ENCODE assay signal across 12 mouse cellular contexts in the genomic region with DNA sequence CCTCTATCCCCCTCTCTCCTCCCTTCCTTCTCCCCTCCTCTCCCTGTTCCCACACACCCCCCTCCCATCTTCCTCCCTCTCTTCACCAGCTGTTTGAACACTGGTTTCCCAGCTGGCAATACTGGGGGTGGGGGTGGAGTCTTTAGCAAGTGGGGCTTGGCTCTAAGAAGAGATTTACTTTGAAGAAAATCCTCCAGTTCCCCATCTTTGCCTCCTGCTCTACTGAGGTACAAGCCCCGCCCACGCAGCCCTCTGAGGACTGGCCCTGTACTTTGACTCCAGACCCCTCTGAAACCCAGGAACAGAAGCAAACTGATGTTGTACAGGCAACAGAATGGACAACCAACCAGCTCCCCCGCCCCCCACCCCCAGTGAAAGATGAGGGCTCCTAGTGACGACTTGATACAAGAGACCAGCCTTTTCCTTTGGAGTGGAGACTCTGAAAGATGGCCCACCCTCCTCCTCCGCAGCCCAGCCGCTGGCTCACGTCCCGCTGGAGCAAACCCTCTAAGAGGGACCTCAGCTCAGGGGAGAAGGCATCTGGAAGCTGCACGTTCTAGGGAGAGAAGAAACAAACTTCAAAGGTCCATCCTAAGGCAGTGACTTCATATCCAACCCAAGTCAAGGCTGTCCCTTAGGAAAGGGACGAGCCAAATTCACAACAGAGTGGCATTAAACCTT. TPM values are rescaled to one million over a fixed set of nuclear protein-coding genes. Genes with fewer than 3 reads are reported as not detected.
DNase-seq lines count a peak whose midpoint lies in the region; ATAC-seq and TF ChIP-seq lines count a peak whose summit lies in the region.
"Had no signal": no experiment of that assay in that cellular context is flagged by ENCODE, and none has a peak within 500 bp of the region (broad histone marks: within the 10 kb centered on the region; RNA-seq: fewer than 3 reads in every experiment).

No protein-coding gene starts in this region.

- peak overlapping the region; percentile 45; the same call in 1 of the 2 replicates for H3K27ac ChIP-seq in kidney, embryonic 15.5 days
- H3K27ac ChIP-seq in kidney, adult 2 months (ENCODE audit: insufficient read depth, low read depth, low read length): no peak overlapping the region
- no peak overlapping the region for H3K27ac ChIP-seq in lung, postnatal 0 days (ENCODE audit: low read length)
- H3K27ac ChIP-seq in embryonic facial prominence, embryonic 15.5 days (replicated peaks): 0 out of 2 replicates have a peak overlapping the region, but pooled peaks have one; percentile 28
- no peak overlapping the region for H3K27ac ChIP-seq in stomach, postnatal 0 days (replicated peaks)
- H3K27ac ChIP-seq: limb, embryonic 13.5 days had no signal

- 0 out of 2 replicates have a peak, but pooled peaks cover 4% of the 10 kb centered on the region for H3K36me3 ChIP-seq in kidney, embryonic 15.5 days
- H3K36me3 ChIP-seq in kidney, adult 2 months (ENCODE audit: control insufficient read depth, insufficient read depth, low read length): no peaks in the 10 kb centered on the region
- H3K36me3 ChIP-seq in lung, postnatal 0 days (ENCODE audit: insufficient read depth, low read length): no peaks in the 10 kb centered on the region; the same call in 1 of the 2 replicates
- no peaks in the 10 kb centered on the region for H3K36me3 ChIP-seq in embryonic facial prominence, embryonic 15.5 days
- peaks cover 2% of the 10 kb centered on the region for H3K36me3 ChIP-seq in stomach, postnatal 0 days (ENCODE audit: control insufficient read depth, insufficient read depth, low read length)

- no peak for TF ChIP-seq CTCF in kidney, adult 2 months (conservative IDR thresholded peaks at IDR 0.05; ENCODE audit: insufficient read depth, insufficient read length, low read depth, low read length)
- no peak for TF ChIP-seq CTCF in lung, postnatal 0 days (IDR thresholded peaks at IDR 0.05)
- TF ChIP-seq CTCF in stomach, postnatal 0 days (IDR thresholded peaks at IDR 0.05; ENCODE audit: low read depth): no peak

- WGBS in kidney, embryonic 15.5 days: 38% methylated on average over 10 of the region's 10 CpGs
- WGBS in kidney, adult 2 months: 46% methylated on average over 10 of the region's 10 CpGs
- WGBS in lung, postnatal 0 days: 40% methylated on average over 10 of the region's 10 CpGs
- 26% methylated on average over 10 of the region's 10 CpGs for WGBS in embryonic facial prominence, embryonic 15.5 days
- WGBS in stomach, postnatal 0 days: 32% methylated on average over 10 of the region's 10 CpGs

- H3K4me3 ChIP-seq in kidney, embryonic 15.5 days (replicated peaks): no peak overlapping the region
- H3K4me3 ChIP-seq in kidney, adult 2 months (ENCODE audit: insufficient read depth, low read depth, low read length): no peak overlapping the region
- no peak overlapping the region for H3K4me3 ChIP-seq in lung, postnatal 0 days (ENCODE audit: low read depth, low read length)
- no peak overlapping the region for H3K4me3 ChIP-seq in embryonic facial prominence, embryonic 15.5 days (replicated peaks)
- H3K4me3 ChIP-seq in stomach, postnatal 0 days (ENCODE audit: low read depth, low read length): no peak overlapping the region
- H3K4me3 ChIP-seq: hindbrain, embryonic 15.5 days; limb, embryonic 13.5 days had no signal

- H3K9ac ChIP-seq in kidney, embryonic 15.5 days: no peak overlapping the region
- H3K9ac ChIP-seq in lung, postnatal 0 days (replicated peaks; ENCODE audit: low read depth): no peak overlapping the region
- no peak overlapping the region for H3K9ac ChIP-seq in embryonic facial prominence, embryonic 15.5 days
- H3K9ac ChIP-seq in stomach, postnatal 0 days (ENCODE audit: low read length): no peak overlapping the region
- H3K9ac ChIP-seq: limb, embryonic 13.5 days had no signal

- no peak for TF ChIP-seq POLR2A in kidney, adult 2 months (IDR thresholded peaks at IDR 0.05; ENCODE audit: low read depth, low read length)

- DNase-seq in kidney, adult 2 months: no peak
- DNase-seq in lung, postnatal 0 days (ENCODE audit: low spot score): peak; percentile 15
- no peak for DNase-seq in lung, adult 18-20 months
- no peak for DNase-seq in stomach, postnatal 0 days (ENCODE audit: low spot score)
- DNase-seq in urinary bladder, postnatal 36 days (ENCODE audit: low spot score in 2 of 2): no peak
- DNase-seq: layer of hippocampus, postnatal 36 days; thymus, postnatal 14 days had no signal

- no peaks in the 10 kb centered on the region for H3K9me3 ChIP-seq in kidney, embryonic 15.5 days (replicated peaks)
- H3K9me3 ChIP-seq in lung, postnatal 0 days (ENCODE audit: low read length): no peaks in the 10 kb centered on the region
- no peaks in the 10 kb centered on the region for H3K9me3 ChIP-seq in embryonic facial prominence, embryonic 15.5 days (replicated peaks)
- H3K9me3 ChIP-seq in stomach, postnatal 0 days (ENCODE audit: control insufficient read depth, low read length): no peaks in the 10 kb centered on the region
- H3K9me3 ChIP-seq: hindbrain, embryonic 15.5 days; limb, embryonic 13.5 days had no signal

- ATAC-seq in kidney, embryonic 15.5 days (replicated peaks; ENCODE audit: low FRiP score): 0 out of 2 replicates have a peak, but pooled peaks have one; percentile 43
- peak; percentile 16; the same call in 1 of the 2 replicates for ATAC-seq in lung, postnatal 0 days
- ATAC-seq in embryonic facial prominence, embryonic 15.5 days (ENCODE audit: insufficient number of reproducible peaks, low FRiP score, low TSS enrichment, low read depth): no peak
- peak; percentile 34; the same call in 1 of the 2 replicates for ATAC-seq in stomach, postnatal 0 days (ENCODE audit: low FRiP score, low TSS enrichment)
- ATAC-seq: CD4-positive, CD25-positive, alpha-beta regulatory T cell, adult 4 months had no signal

- TF ChIP-seq EP300 in lung, postnatal 0 days (IDR thresholded peaks at IDR 0.05): no peak
- no peak for TF ChIP-seq EP300 in stomach, postnatal 0 days (optimal IDR thresholded peaks at IDR 0.05)

- no peaks in the 10 kb centered on the region for H3K27me3 ChIP-seq in kidney, embryonic 15.5 days
- H3K27me3 ChIP-seq in kidney, adult 2 months (replicated peaks; ENCODE audit: control insufficient read depth, insufficient read depth, low read length): no peaks in the 10 kb centered on the region
- no peaks in the 10 kb centered on the region for H3K27me3 ChIP-seq in lung, postnatal 0 days (replicated peaks; ENCODE audit: insufficient read depth, low read length)
- no peaks in the 10 kb centered on the region for H3K27me3 ChIP-seq in embryonic facial prominence, embryonic 15.5 days
- no peaks in the 10 kb centered on the region for H3K27me3 ChIP-seq in stomach, postnatal 0 days (ENCODE audit: control insufficient read depth, insufficient read depth, low read length)
- H3K27me3 ChIP-seq: hindbrain, embryonic 15.5 days; limb, embryonic 13.5 days had no signal

- peaks cover 10% of the 10 kb centered on the region for H3K4me1 ChIP-seq in kidney, embryonic 15.5 days
- H3K4me1 ChIP-seq in kidney, adult 2 months (ENCODE audit: control insufficient read depth, insufficient read depth, low read length): no peaks in the 10 kb centered on the region
- H3K4me1 ChIP-seq in lung, postnatal 0 days (ENCODE audit: insufficient read depth, low read depth, low read length): no peaks in the 10 kb centered on the region
- H3K4me1 ChIP-seq in embryonic facial prominence, embryonic 15.5 days: peaks cover 14% of the 10 kb centered on the region; the same call in 1 of the 2 replicates
- no peaks in the 10 kb centered on the region for H3K4me1 ChIP-seq in stomach, postnatal 0 days (replicated peaks; ENCODE audit: control insufficient read depth, insufficient read depth)
- H3K4me1 ChIP-seq: hindbrain, embryonic 15.5 days had no signal

- H3K4me2 ChIP-seq in kidney, embryonic 15.5 days: no peak overlapping the region
- H3K4me2 ChIP-seq in lung, postnatal 0 days (replicated peaks; ENCODE audit: low read depth, low read length): no peak overlapping the region
- H3K4me2 ChIP-seq in embryonic facial prominence, embryonic 15.5 days (replicated peaks): no peak overlapping the region
- no peak overlapping the region for H3K4me2 ChIP-seq in stomach, postnatal 0 days (replicated peaks; ENCODE audit: low read depth)
- H3K4me2 ChIP-seq: hindbrain, embryonic 15.5 days; limb, embryonic 13.5 days had no signal

RNA-seq across cellular contexts. Expression of gene Myo18b, which starts 32.2 kb away (rescaled TPM):
- polyA plus RNA-seq in kidney, embryonic 15.5 days (2015; fragmentation: Nextera tagmentation; extraction: Ambion mirVana): 0.22 and 0.69 TPM in 2 replicates
- polyA plus RNA-seq in kidney, adult 2 months (2012; rRNA removed): 0.12 and 1.2 TPM in 2 replicates
- 0.13 and 0.17 TPM in 2 replicates for polyA plus RNA-seq in lung, postnatal 0 days (2015; fragmentation: Nextera tagmentation; extraction: Ambion mirVana)
- polyA plus RNA-seq in embryonic facial prominence, embryonic 15.5 days (2015; fragmentation: Nextera tagmentation; extraction: Ambion mirVana): 2.6 and 4.4 TPM in 2 replicates
- 0.15 and 0.17 TPM in 2 replicates for polyA plus RNA-seq in stomach, postnatal 0 days (2015; fragmentation: Nextera tagmentation; extraction: Ambion mirVana)
- polyA plus RNA-seq: CD4-positive, CD25-positive, alpha-beta regulatory T cell, adult 4 months had no signal

Comparison
In these comparisons a context has a peak if more than half of its experiments do, and no peak if none do; other contexts are left out.
1. H3K27ac ChIP-seq: peak in kidney, embryonic 15.5 days (single experiment) and embryonic facial prominence, embryonic 15.5 days (single experiment); none in kidney, adult 2 months (single experiment), lung, postnatal 0 days (single experiment) and stomach, postnatal 0 days (single experiment).